Mouse (Mus musculus) brain, embryonic 14.5 days (tissue): ENCODE data around the gene Cish.

Experiments
- CTCF ChIP-seq: fragments of 200-500 bp; IDR thresholded peaks from 2 replicates; pipeline ENCODE4 v1.5.1; 2012; ENCODE audit warnings: inconsistent platforms, mild to moderate bottlenecking, moderate library complexity, borderline replicate concordance; ENCODE audit not compliant: insufficient read depth, insufficient read length; ENCODE audit errors: extremely low read depth
- POLR2A ChIP-seq: fragments of 200-500 bp; IDR thresholded peaks from 2 replicates; pipeline ENCODE4 v1.6.1; 2012; ENCODE audit warnings: mild to moderate bottlenecking, inconsistent platforms, borderline replicate concordance; ENCODE audit not compliant: poor library complexity, insufficient read depth, insufficient read length, severe bottlenecking; ENCODE audit errors: extremely low read depth

DNA sequence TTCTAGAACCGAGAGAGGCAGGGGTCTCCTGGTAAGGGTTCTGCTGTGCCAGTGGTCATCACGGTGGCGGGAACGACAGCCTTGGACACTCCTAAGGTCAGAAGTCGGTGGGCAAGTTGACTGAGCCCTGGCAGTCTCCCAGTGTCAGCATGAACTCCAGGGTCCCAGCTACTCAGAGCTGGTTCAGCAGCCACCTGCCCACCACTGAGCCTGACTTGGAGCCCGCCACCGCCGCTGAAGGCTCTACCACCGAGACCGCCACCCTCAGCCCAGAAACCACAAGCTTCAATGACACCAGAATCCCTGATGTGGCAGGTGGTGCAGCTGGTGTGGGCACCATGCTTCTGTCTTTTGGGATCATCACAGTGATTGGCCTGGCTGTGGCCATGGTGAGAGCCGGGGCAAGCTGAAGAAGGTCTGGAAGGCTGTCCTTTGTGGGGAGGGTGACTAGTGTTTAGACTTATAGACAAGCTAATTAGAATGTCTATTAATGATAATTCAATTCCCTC lies 46.4 kb downstream of the Cish start:
- TF ChIP-seq CTCF (no peak), POLR2A (no peak)
